Mouse (Mus musculus) retina, adult 2 months (tissue): Measurements from ENCODE around the gene Tnnt2.

Source experiments
- DNase-seq: peaks from one replicate; pipeline ENCODE4 v3.0.0-alpha.2; 2012; ENCODE audit warnings: low read depth, low spot score

The Tnnt2 gene

DNA sequence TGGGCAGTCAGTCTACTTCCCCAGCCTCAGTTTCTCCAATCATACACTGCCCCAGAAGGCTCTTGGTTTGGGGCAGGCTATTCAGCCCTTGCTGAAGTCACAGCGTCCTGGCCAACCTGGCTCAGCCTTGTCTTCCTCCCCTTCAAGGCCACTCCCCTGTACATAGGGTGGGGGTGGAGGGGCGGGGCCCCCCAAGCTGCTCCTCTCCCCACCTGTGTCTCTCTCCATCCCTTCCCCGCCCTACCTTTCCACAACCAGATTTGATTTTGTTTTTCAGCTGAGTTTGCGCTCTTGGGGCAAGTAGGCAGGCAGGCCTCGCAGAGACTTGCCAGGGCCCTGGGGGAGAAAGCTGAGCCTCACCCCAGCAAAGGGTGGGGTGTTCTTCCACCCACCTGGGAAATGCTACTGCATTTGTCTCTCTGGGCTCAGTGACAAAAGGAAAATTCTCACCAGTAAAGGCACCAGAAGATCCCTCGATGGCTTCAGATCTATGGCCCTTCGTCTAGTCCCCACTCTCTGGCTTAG, 63.9 kb downstream of the Tnnt2 start:
- no peak for DNase-seq
